Mouse (Mus musculus) small intestine, adult 10 weeks (tissue): ENCODE measurements around the gene Olfr1197. TPM values are rescaled to one million over a fixed set of nuclear protein-coding genes. Genes with fewer than 3 reads are reported as not detected.

Experiments
- polyA plus RNA-seq: library from polyadenylated mRNA; stranded (reverse); fragments of 350-450 nt; fragmentation: Illumina TruSeq; extraction: RNeasy Lipid Tissue Mini Kit (QIAGEN cat#74804); gene quantifications from one replicate; pipeline ENCODE4 v1.2.3, GENCODE M21; 2014; ENCODE audit warnings: low replicate concordance

The Olfr1197 gene
- not detected for polyA plus RNA-seq

DNA sequence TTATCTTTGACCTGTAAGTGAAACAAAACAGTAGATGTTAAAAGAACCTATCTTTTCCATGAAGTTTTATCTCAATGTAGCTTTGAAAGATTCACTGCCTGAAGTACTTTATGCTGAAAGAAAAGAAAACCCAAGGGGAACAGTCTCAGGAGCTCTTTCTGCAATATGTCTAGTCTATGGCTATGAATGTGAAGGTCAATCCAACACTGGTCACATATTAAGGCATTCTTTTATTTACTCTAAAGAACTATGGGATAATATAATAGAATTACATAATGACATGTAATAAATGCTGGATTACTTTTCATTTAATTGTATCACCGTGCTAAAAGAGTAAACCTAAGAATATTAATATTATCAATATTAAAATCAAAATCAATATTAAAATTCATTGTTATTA, at the start of gene Olfr1197:
Olfr1197 (minus strand) TSS at position 101 of the 400 bp plus-strand sequence.

DNA sequence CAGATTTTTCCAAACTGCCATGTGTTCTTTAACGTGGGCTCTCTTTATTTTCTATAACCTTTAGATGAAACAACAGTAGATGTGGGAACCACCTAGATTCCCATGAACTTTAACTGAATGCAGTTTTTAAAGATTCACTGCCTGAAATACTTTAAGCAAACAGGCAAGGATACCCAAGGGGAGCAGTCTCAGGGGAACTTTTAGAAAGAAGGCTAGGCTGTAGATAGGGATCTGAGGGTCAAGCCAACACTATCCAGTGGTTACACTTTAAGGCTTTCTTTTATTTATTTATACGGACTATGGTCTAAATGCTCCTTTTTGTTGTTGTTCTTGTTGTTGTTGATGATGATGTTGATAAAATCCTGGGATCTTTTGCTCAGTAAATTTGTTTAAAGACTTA, 38.2 kb upstream of the Olfr1197 start, which contains the start of gene Olfr1200:
Olfr1200 (minus strand) TSS at position 101 of the 400 bp plus-strand sequence.

DNA sequence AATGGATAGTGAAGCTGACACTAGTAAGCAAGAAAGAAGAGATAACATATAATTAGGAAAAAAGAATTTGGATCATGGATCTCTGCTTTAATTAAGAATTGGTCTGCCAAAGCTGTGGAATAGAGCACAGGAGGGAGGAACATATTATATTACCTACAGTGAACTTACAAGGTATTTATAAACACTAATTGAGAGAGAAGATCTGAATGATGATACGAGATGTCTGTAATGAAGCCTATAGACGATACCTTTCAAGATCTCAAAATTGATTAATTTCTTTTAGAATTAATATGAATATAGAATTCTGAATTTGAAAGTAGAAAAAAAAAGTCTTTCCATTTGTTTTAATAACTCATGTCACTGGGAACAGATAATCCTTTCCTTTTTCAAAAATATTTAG, 28.2 kb upstream of the Olfr1197 start, which contains the start of gene Olfr1199:
Olfr1199 (minus strand) TSS at position 101 of the 400 bp plus-strand sequence.

DNA sequence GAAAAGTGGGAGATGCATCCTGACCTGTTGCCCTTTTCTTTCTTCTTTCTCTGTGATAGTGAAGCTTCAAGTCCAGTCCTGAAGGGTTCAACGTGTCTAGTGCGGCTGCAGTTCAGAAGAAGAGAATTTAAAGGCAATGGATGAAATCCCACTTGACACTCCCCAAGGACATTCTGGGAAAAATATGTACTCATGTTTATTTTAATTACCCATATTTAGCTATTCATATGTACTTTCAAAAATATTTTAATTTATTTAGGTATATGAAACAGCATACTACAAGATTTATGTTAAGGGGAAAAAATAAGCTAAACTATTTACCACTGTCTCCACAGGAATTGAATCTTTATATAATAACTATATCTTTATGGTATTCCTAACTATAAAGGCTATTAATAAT, 19.1 kb upstream of the Olfr1197 start, which contains the start of gene Olfr1198:
Olfr1198 (minus strand) TSS at position 101 of the 400 bp plus-strand sequence.

DNA sequence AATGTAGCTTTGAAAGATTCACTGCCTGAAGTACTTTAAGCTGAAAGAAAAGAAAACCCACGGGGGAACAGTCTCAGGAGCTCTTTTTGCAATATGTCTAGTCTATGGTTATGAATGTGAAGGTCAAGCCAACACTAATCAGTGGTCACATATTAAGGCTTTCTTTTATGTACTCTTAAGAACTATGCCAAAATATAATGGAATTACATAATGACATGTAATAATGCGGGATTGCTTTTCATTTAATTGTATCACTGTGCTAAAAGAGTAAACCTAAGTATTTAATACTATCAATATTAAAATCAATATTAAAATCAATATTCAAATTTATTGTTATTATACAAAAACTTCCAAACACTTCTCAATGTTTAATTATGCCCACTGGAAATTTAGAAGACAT, 27.7 kb downstream of the Olfr1197 start, which contains the start of gene Olfr1196:
Olfr1196 (minus strand) TSS at position 101 of the 400 bp plus-strand sequence.

DNA sequence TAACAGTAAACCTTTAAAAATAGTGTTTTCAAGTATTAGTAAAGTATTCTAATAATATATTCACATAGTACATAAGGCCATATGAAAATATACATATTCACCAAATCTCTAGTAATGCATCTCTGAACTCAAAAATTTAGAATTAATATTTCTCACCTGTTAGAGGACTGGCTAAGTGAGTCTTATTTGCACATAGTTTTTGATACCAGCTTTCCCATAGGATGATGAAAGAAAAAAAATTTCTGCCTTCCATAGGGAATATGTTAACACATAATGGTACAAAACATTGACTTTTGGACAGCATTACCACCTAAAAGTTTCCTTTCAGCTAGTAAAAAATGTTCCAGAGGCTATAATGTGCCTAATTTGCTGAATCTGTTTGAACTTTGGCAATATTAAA, 43.1 kb downstream of the Olfr1197 start, which contains the start of gene Olfr1195:
Olfr1195 (minus strand) TSS at position 101 of the 400 bp plus-strand sequence.

Other genes with a start within 250 kb of the Olfr1197 start
- gene Olfr1184, start 248.8 kb downstream of the Olfr1197 start, polyA plus RNA-seq, result not detected
- not detected for gene Olfr1185-ps1, start 239.0 kb downstream of the Olfr1197 start, polyA plus RNA-seq
- gene Olfr1186, start 213.8 kb downstream of the Olfr1197 start, polyA plus RNA-seq, result not detected
- gene Olfr1188, start 175.4 kb downstream of the Olfr1197 start, polyA plus RNA-seq, result not detected
- gene Olfr1189, start 145.9 kb downstream of the Olfr1197 start, polyA plus RNA-seq, result not detected
- gene Olfr1191-ps1, start 91.8 kb downstream of the Olfr1197 start, polyA plus RNA-seq, result not detected
- not detected for gene Olfr1192-ps1, start 83.9 kb downstream of the Olfr1197 start, polyA plus RNA-seq
- gene Olfr1193, start 56.7 kb downstream of the Olfr1197 start, polyA plus RNA-seq, result not detected
- not detected for gene Olfr1195, start 43.2 kb downstream of the Olfr1197 start, polyA plus RNA-seq
- not detected for gene Olfr1196, start 27.8 kb downstream of the Olfr1197 start, polyA plus RNA-seq
- gene Olfr1198, start 19.0 kb upstream of the Olfr1197 start, polyA plus RNA-seq, result not detected
- gene Olfr1199, start 28.1 kb upstream of the Olfr1197 start, polyA plus RNA-seq, result not detected
- gene Olfr1200, start 38.1 kb upstream of the Olfr1197 start, polyA plus RNA-seq, result not detected
- gene Olfr1201, start 60.7 kb upstream of the Olfr1197 start, polyA plus RNA-seq, result not detected
- gene Olfr1202, start 82.1 kb upstream of the Olfr1197 start, polyA plus RNA-seq, result not detected
- not detected for gene Olfr1205, start 97.4 kb upstream of the Olfr1197 start, polyA plus RNA-seq
- not detected for gene Olfr1204, start 116.9 kb upstream of the Olfr1197 start, polyA plus RNA-seq
- gene Olfr1206, start 130.9 kb upstream of the Olfr1197 start, polyA plus RNA-seq, result not detected
- not detected for gene Olfr1208, start 169.9 kb upstream of the Olfr1197 start, polyA plus RNA-seq
- gene Olfr1209, start 182.8 kb upstream of the Olfr1197 start, polyA plus RNA-seq, result not detected
- gene Olfr1211, start 205.7 kb upstream of the Olfr1197 start, polyA plus RNA-seq, result not detected
- not detected for gene Olfr1212, start 221.6 kb upstream of the Olfr1197 start, polyA plus RNA-seq
- not detected for gene Gm13762, start 247.9 kb upstream of the Olfr1197 start, polyA plus RNA-seq